Mouse (Mus musculus): Measurements from ENCODE around the gene Cyb5r2. TPM values are rescaled to one million over a fixed set of nuclear protein-coding genes. Genes with fewer than 3 reads are reported as not detected.

The Cyb5r2 gene
- not detected for polyA plus RNA-seq (2012; fragmentation: generic; extraction: Trizol)

DNA sequence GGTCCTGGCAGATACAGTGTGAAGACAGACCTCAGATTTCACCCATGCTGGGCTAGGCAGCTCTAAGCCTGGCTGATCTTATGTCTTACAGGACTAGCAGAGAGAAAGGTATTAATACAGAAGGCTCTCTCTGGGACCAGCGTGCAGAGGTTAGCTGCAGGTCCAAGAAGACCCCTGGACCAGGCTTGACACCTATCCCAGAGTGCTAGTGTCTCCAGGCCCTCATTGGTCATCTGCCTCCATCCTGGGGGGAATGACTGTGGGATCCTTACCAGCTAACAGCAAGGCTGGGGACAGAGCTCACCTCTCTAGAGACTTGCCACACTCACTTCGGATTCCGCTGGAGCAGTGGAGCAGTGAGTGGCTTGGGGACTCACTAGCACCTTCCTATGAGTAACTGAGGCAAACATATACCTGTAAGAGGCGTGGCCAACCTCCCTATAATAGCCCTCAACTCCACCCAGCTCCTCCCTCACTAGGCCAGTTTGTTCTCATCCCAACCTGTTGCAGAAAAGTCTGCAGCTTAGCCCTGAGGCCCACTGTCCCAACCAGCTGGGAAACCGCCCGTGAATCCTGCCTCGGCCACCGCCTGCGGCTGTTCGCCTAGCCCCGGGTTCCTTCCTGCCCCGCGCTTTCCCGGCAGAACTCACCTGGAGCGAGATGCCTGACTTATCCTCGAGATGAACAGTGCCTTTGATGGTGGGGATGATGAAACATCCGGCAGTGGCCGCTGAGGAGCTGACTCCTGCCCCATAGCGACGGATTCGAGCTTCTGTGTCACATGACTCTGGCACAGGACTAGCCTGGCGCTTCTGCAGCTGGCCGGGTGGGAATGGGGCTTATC is at the start of gene Cyb5r2:
Cyb5r2 (minus strand) TSS at position 725 of the 844 bp plus-strand sequence.

DNA sequence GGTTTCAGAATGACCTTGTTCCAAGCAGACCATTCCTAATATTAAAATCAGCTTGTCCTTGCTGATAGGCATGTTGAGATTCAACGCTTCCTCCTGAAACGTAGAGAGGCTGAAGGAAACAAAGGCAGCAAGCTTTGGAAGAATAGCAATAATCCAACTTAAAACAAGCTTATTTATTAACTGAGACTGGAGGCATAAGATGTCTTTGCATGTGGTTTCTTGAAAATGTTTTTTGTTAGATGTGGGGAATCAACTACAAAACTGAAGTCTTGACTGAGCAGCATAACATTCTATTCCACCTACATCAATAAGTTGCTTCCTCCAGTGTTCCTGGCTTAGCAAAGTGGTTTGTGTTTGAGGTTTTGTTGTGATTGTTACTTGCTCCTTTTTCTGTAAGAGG is 43.3 kb upstream of the Cyb5r2 start, which contains the start of gene Ovch2:
Ovch2 (minus strand) TSS at position 101 of the 400 bp plus-strand sequence.

Other genes starting within 250 kb of the Cyb5r2 start
- gene Olfml1, start 190.6 kb downstream of the Cyb5r2 start, polyA plus RNA-seq (2012; fragmentation: generic; extraction: Trizol) = under 1 TPM in 1 of 2 experiments, not detected in 1; 0.86 TPM
- gene Ppfibp2, start 162.8 kb downstream of the Cyb5r2 start, polyA plus RNA-seq (2012; fragmentation: generic; extraction: Trizol) = under 1 TPM; 0.06 to 0.40 TPM
- gene 5330417H12Rik, start 132.9 kb downstream of the Cyb5r2 start, polyA plus RNA-seq (2012; fragmentation: generic; extraction: Trizol) = not detected
- under 1 TPM in 1 of 2 experiments, not detected in 1; 0.02 TPM for gene Ovch2, start 43.2 kb upstream of the Cyb5r2 start, polyA plus RNA-seq (2012; fragmentation: generic; extraction: Trizol)
- gene Olfr467, start 54.2 kb upstream of the Cyb5r2 start, polyA plus RNA-seq (2012; fragmentation: generic; extraction: Trizol) = not detected
- gene Olfr469, start 67.5 kb upstream of the Cyb5r2 start, polyA plus RNA-seq (2012; fragmentation: generic; extraction: Trizol) = not detected
- gene Olfr470, start 89.5 kb upstream of the Cyb5r2 start, polyA plus RNA-seq (2012; fragmentation: generic; extraction: Trizol) = not detected
- gene Olfr472, start 139.9 kb upstream of the Cyb5r2 start, polyA plus RNA-seq (2012; fragmentation: generic; extraction: Trizol) = not detected
- gene Olfr473, start 172.4 kb upstream of the Cyb5r2 start, polyA plus RNA-seq (2012; fragmentation: generic; extraction: Trizol) = not detected
- not detected for gene Olfr474, start 196.6 kb upstream of the Cyb5r2 start, polyA plus RNA-seq (2012; fragmentation: generic; extraction: Trizol)
- not detected for gene Olfr476, start 206.8 kb upstream of the Cyb5r2 start, polyA plus RNA-seq (2012; fragmentation: generic; extraction: Trizol)
- not detected for gene Olfr477, start 228.7 kb upstream of the Cyb5r2 start, polyA plus RNA-seq (2012; fragmentation: generic; extraction: Trizol)

Measured in C3H10T1/2 (cell line).